Mouse (Mus musculus) Muller cell, postnatal 12 days (primary cell): ENCODE data around the gene Rab36.
"Not testable (repeated sequence)": the region's sequence is repeated elsewhere in the genome, so short reads cannot be mapped to it uniquely, and the experiment has no call there.

ENCODE experiments used
- DNase-seq: peaks from one replicate; pipeline ENCODE4 v3.0.0-alpha.2; 2015; ENCODE audit errors: inconsistent ontology term

The Rab36 gene

GRCm38 (mm10) chr10:75036883-75037379 lies at the start of gene Rab36:
TSS of gene Rab36 (plus strand) at chr10:75037058.
- DNase-seq = peak; percentile 97

DNA sequence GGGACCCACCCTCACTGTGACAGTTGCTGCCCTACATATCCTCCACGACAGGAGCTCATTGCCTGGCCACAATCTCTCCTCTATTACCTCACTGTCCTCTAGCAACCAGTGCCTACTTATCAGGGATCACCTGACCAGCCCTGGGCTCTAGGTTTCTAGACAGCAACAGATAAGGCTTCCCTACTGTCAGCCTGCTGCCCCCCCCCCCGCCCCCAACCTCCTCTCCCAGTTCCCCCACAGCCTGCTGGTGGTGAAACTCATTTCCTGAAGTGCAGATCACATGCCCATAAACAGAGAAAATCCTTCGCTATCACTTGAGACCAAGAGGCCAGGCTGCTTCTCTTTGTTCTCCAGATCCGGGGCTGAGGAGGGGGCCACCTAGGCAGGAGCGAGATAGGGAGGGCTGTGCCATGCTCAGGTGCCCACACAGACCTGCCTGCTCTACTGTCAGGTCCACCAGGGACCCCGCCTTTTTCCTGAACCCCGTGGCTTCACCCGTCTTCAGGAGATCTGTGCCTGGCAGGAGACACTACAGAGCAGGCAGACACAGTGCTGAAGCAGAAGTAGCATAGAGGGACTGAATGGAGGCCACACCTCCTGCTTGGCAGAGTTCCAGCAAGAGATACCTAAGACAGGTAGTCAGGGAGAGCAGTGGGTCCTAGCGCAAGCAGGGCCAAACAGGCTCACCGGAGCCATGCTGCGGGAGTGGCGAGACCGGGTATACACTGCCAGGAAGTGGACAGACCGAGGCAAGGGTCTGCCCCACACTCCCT lies 49.0 kb upstream of the Rab36 start:
- no peak for DNase-seq

- no peak for DNase-seq
Observed at GRCm38 (mm10) chr10:74989814-74990213, 47.0 kb upstream of the Rab36 start.

- DNase-seq = no peak
Observed at GRCm38 (mm10) chr10:74990584-74991322, 46.1 kb upstream of the Rab36 start.

- DNase-seq = peak; percentile 54
Observed at GRCm38 (mm10) chr10:74994863-74995262, 42.0 kb upstream of the Rab36 start.

GRCm38 (mm10) chr10:74995377-74995776 lies 41.5 kb upstream of the Rab36 start:
- DNase-seq = peak; percentile 33

DNA sequence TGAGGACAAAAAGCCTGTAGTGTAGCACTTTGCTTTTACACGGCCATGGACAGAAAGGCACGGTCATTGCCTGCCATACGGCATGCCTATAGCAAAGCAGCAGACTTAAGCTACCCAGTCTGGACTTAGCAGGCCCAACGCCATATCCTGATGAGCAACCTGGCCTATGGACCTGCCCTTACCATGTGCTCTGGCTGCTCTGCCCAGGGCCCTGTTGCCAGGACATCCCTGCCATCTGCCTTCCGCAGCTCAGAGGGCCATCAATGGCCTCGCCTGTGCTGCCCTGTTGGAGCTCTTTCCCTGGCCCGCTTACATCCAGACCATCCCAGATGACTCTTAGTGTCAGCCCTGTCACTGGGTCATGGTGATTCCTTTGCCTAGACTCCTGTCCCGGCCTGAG lies 35.5 kb upstream of the Rab36 start:
- DNase-seq = no peak

GRCm38 (mm10) chr10:75004067-75004466 lies 32.8 kb upstream of the Rab36 start:
- no peak for DNase-seq

- DNase-seq = no peak
Observed at GRCm38 (mm10) chr10:75006889-75007662, 29.8 kb upstream of the Rab36 start.

GRCm38 (mm10) chr10:75010704-75011103 lies 26.2 kb upstream of the Rab36 start:
- no peak for DNase-seq

DNA sequence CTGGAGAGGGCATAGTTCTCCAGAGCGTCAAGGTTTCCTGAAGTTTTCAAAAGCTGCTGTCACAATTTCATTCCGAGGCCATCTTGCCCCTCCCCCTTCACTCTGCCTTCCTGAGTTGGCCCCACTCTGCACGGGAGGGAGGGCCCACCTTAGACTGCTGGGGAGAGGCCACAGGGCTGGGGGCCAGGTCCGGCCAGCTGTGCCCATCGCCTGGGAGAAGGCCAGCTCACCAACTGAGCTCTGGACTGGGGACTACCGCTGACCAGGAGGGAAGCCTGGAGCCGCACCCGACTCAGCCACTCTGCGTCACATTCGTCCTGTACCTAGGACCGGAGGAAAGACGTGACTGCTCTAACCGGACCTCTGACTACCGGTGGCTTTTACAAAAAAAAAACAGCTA lies 21.4 kb upstream of the Rab36 start:
- DNase-seq = no peak

GRCm38 (mm10) chr10:75016481-75016880 lies 20.4 kb upstream of the Rab36 start:
- no peak for DNase-seq

GRCm38 (mm10) chr10:75020271-75020670 lies 16.6 kb upstream of the Rab36 start:
- no peak for DNase-seq

DNA sequence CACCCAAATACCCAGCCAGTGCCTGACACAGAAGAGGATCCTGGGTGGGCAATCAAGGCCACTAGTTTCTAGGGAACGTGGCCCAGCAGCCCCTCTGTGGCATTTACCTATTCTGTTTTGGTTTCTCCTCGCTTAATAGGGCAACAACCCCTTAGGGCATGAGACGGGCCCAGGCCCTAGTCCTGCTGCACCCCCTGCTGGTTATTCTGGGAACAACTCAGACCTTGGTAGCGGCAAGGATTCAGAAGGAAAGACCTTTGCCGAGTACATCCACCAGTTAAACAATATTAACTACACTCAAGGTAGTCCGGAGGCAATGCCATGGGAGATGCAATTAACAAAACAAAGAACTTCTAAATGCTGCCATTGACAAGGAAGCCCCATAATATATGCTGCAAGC lies 15.7 kb upstream of the Rab36 start:
- DNase-seq = peak; percentile 57

GRCm38 (mm10) chr10:75026491-75026890 lies 10.4 kb upstream of the Rab36 start:
- no peak for DNase-seq

- no peak for DNase-seq
Observed at GRCm38 (mm10) chr10:75028743-75029142, 8.1 kb upstream of the Rab36 start.

GRCm38 (mm10) chr10:75029677-75030076 lies 7.2 kb upstream of the Rab36 start:
- no peak for DNase-seq

GRCm38 (mm10) chr10:75030234-75030633 lies 6.6 kb upstream of the Rab36 start:
- DNase-seq = no peak

GRCm38 (mm10) chr10:75031345-75032114 lies 5.3 kb upstream of the Rab36 start:
- peak; percentile 7 for DNase-seq

DNA sequence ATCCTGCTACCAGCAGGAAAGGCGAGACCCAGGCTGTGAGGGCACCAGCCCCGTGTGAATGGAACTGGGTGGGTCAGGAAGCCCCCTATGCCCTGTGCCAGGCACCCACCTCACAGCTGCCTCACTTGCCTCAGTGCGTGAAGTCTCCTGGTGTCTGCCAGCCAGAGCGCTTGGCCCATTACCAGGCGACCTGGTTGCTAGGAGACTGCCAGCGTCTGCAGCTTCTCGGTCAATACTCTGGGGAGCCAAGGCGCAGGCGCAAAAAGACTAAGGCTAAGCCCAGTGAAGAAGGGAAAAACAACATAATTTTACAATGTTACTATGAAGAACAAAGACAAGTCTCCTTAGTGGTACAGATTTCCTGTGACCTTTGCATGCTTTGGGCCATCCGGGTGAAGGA lies 4.5 kb upstream of the Rab36 start, which contains the start of gene Rsph14:
Gene Rsph14, minus strand, starts transcription at position 192 of the 400 bp plus-strand sequence.
- peak; percentile 62 for DNase-seq

DNA sequence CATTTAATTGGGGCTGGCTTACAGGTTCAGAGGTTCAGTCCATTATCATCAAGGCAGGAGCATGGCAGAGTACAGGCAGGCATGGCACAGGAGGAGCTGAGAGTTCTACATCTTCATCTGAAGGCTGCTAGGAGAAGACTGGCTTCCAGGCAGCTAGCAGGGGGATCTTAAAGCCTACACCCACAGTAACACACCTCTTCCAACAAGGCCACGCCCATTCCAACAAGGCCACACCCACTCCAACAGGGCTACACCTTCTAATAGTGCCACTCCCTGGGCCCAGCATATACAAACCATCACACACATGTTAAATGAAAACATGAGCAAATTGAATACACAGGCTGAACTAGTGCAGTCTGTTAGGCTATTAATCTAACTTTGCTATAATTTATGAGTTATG lies 5.2 kb downstream of the Rab36 start:
- not testable (repeated sequence) for DNase-seq
